Mouse (Mus musculus): ENCODE measurements at regions not wholly inside any gene's neighbourhood (a gene's known extent, or its start where the extent isn't known, plus 50 kb on each side); places are given as distances from the start of the nearest gene placed in this dataset.

DNA sequence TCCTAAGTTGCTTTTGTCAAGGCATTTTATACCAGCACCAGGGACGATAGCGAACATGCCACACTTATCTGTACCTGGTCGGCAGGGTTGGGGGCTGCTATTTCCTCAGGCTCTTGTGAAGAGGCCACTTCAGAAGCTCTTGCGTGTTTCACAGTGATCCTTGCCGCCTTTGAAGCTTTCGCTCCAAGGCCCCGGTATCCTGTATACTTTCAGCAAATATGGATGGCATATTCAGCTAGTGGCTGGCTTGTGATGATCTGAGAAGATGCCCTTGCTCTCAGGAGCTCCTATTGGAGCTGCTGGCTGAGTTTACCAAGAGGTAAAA is 186.8 kb downstream of the 1810013L24Rik start:
- Histone ChIP-seq H3K36me3 (replicated peaks in 1 of 2; ENCODE audit: control insufficient read depth in 1 of 2, insufficient read depth in 1 of 2, low read length in 1 of 2) (no peaks in the 10 kb centered on the region), H3K79me2 (replicated peaks; ENCODE audit: control insufficient read depth, extremely low read depth, insufficient read depth, poor library complexity, severe bottlenecking) (no peaks in the 10 kb centered on the region), H3K27me3 (replicated peaks) (no peaks in the 10 kb centered on the region), H3K4me2 (ENCODE audit: insufficient read depth, low read depth, poor library complexity, severe bottlenecking) (no peak overlapping the region), H3K27ac (ENCODE audit: insufficient read depth, low read depth) (no peak overlapping the region), H3K4me1 (ENCODE audit: control insufficient read depth in 1 of 2, insufficient read depth in 2 of 2) (peaks cover 3 to 12% of the 10 kb centered on the region in 2 experiments; a peak in 2 of 4 replicates), H3K9me3 (replicated peaks; ENCODE audit: low read length) (no peaks in the 10 kb centered on the region), H3K4me3 (replicated peaks in 1 of 3; ENCODE audit: low read depth in 2 of 3, low read length in 2 of 3, poor library complexity in 1 of 3) (no peak overlapping the region), H3K9ac (ENCODE audit: insufficient read depth, low read depth) (no peak overlapping the region)
- in situ Hi-C loops (cut with MboI; ENCODE audit: low pct_ligation_motif_present, low pct_unique_long_range_greater_than_20kb, low sequenced_read_pairs) (no loop called here), dilution Hi-C loops (cut with MboI; ENCODE audit: extremely low pct_ligation_motif_present, extremely low pct_unique_long_range_greater_than_20kb, low sequenced_read_pairs) (no loop called here)
- no peak for DNase-seq (ENCODE audit: extremely low read depth)
- TF ChIP-seq CHD1 (IDR thresholded peaks at IDR 0.05; ENCODE audit: low read depth, low read length) (no peak), ZMIZ1 (IDR thresholded peaks at IDR 0.05; ENCODE audit: low read depth, low read length) (no peak), NELFE (IDR thresholded peaks at IDR 0.05; ENCODE audit: low read depth, low read length) (no peak), CHD2 (IDR thresholded peaks at IDR 0.05; ENCODE audit: low read length) (no peak), POLR2AphosphoS2 (IDR thresholded peaks at IDR 0.05; ENCODE audit: low read depth, low read length) (no peak), MAX (IDR thresholded peaks at IDR 0.05; ENCODE audit: low read length) (no peak), MEF2A (IDR thresholded peaks at IDR 0.05; ENCODE audit: borderline replicate concordance, low read depth, low read length) (no peak), IRF4 (IDR thresholded peaks at IDR 0.05; ENCODE audit: low read depth, low read length) (no peak), SMC3 (IDR thresholded peaks at IDR 0.05; ENCODE audit: low read depth, low read length) (no peak), TCF12 (IDR thresholded peaks at IDR 0.05; ENCODE audit: low read depth, low read length) (no peak), ZKSCAN1 (IDR thresholded peaks at IDR 0.05; ENCODE audit: borderline replicate concordance, low read depth, low read length) (no peak), RCOR1 (conservative IDR thresholded peaks at IDR 0.05; ENCODE audit: low read depth, low read length) (no peak), ETS1 (conservative IDR thresholded peaks at IDR 0.05; ENCODE audit: low read depth, low read length) (no peak), RAD21 (IDR thresholded peaks at IDR 0.05; ENCODE audit: low read depth, low read length) (no peak), HCFC1 (IDR thresholded peaks at IDR 0.05; ENCODE audit: low read depth, low read length) (no peak)

DNA sequence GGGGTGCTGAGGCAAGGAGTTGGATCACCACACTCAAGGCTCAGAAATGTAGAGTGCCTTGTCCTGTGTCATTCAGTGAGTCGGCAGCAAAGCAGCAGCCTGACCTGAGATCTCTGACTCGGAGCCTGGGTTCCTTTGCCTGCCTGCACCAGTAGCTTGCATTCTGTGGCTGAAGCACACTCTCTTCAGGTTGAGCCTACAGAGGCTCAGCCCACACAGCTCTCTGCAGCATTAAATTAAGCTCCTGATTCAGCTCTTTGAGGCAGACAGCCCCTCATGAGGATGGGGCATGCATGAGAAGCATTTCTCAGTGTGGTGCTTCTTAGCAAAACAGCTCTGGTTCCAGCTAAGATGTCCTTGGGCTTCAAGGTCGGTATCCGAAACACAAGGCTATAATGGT is 200.8 kb downstream of the 1810013L24Rik start:
- Histone ChIP-seq H3K27ac (ENCODE audit: insufficient read depth, low read depth) (no peak overlapping the region), H3K27me3 (replicated peaks) (no peaks in the 10 kb centered on the region), H3K9ac (ENCODE audit: insufficient read depth, low read depth) (no peak overlapping the region), H3K4me2 (ENCODE audit: insufficient read depth, low read depth, poor library complexity, severe bottlenecking) (no peak overlapping the region), H3K4me3 (replicated peaks in 1 of 3; ENCODE audit: low read depth in 2 of 3, low read length in 2 of 3, poor library complexity in 1 of 3) (no peak overlapping the region), H3K4me1 (ENCODE audit: control insufficient read depth in 1 of 2, insufficient read depth in 2 of 2) (no peaks in the 10 kb centered on the region), H3K36me3 (replicated peaks in 1 of 2; ENCODE audit: control insufficient read depth in 1 of 2, insufficient read depth in 1 of 2, low read length in 1 of 2) (no peaks in the 10 kb centered on the region), H3K9me3 (replicated peaks; ENCODE audit: low read length) (no peaks in the 10 kb centered on the region), H3K79me2 (replicated peaks; ENCODE audit: control insufficient read depth, extremely low read depth, insufficient read depth, poor library complexity, severe bottlenecking) (no peaks in the 10 kb centered on the region)
- DNase-seq (ENCODE audit: extremely low read depth): no peak
- dilution Hi-C loops (cut with MboI; ENCODE audit: extremely low pct_ligation_motif_present, extremely low pct_unique_long_range_greater_than_20kb, low sequenced_read_pairs) (no loop called here), in situ Hi-C loops (cut with MboI; ENCODE audit: low pct_ligation_motif_present, low pct_unique_long_range_greater_than_20kb, low sequenced_read_pairs) (no loop called here)
- TF ChIP-seq PAX5 (IDR thresholded peaks at IDR 0.05; ENCODE audit: low read length) (no peak), E2F4 (IDR thresholded peaks at IDR 0.05; ENCODE audit: insufficient replicate concordance, low read depth, low read length) (no peak), ZMIZ1 (IDR thresholded peaks at IDR 0.05; ENCODE audit: low read depth, low read length) (no peak), POLR2A (IDR thresholded peaks at IDR 0.05; ENCODE audit: low read depth, low read length) (no peak), MAFK (IDR thresholded peaks at IDR 0.05; ENCODE audit: insufficient replicate concordance, low read length) (no peak), GABPA (IDR thresholded peaks at IDR 0.05; ENCODE audit: insufficient replicate concordance, low read depth, low read length) (no peak), USF2 (conservative IDR thresholded peaks at IDR 0.05; ENCODE audit: low read depth, low read length) (no peak), UBTF (IDR thresholded peaks at IDR 0.05; ENCODE audit: low read depth, low read length) (no peak), JUND (conservative IDR thresholded peaks at IDR 0.05; ENCODE audit: low read depth, low read length) (no peak), IRF4 (IDR thresholded peaks at IDR 0.05; ENCODE audit: low read depth, low read length) (no peak), KAT2A (IDR thresholded peaks at IDR 0.05; ENCODE audit: insufficient replicate concordance, low read length) (no peak), JUN (IDR thresholded peaks at IDR 0.05; ENCODE audit: insufficient read depth, low read depth, low read length) (no peak), MXI1 (IDR thresholded peaks at IDR 0.05; ENCODE audit: low read depth, low read length) (no peak)

Measured in CH12.LX (cell line).